Mouse (Mus musculus) liver, embryonic 16.5 days (tissue): Measurements from ENCODE around the gene Nrxn3. TPM values are rescaled to one million over a fixed set of nuclear protein-coding genes. Genes with fewer than 3 reads are reported as not detected.
A peak's percentile ranks its signal among the peaks of the same experiment; 100 is the strongest.

Source experiments
- ATAC-seq: fragments of 200-750 bp; cut with Nextera tagmentation; 2 replicates; pipeline ENCODE4 v1.8.0; 2017; ENCODE audit warnings: low read depth, mild to moderate bottlenecking, moderate number of reproducible peaks, moderate library complexity
- H3K27ac ChIP-seq: fragments of 300-500 bp; sonication (generic); 2 replicates; pipeline ENCODE4 v1.5.1; 2014; ENCODE audit warnings: mild to moderate bottlenecking, low read length
- H3K27me3 ChIP-seq: fragments of 300-500 bp; sonication (generic); 2 replicates; pipeline ENCODE4 v1.6.1; 2014; ENCODE audit warnings: low read depth, low read length, mixed read lengths; ENCODE audit not compliant: control insufficient read depth, insufficient read depth
- H3K36me3 ChIP-seq: fragments of 300-500 bp; sonication (generic); 2 replicates; pipeline ENCODE4 v1.6.1; 2014; ENCODE audit warnings: mild to moderate bottlenecking; ENCODE audit not compliant: control insufficient read depth, insufficient read depth
- H3K4me1 ChIP-seq: fragments of 300-500 bp; sonication (generic); 2 replicates; pipeline ENCODE4 v1.6.1; 2014; ENCODE audit warnings: low read depth, low read length, mixed read lengths; ENCODE audit not compliant: control insufficient read depth
- H3K4me2 ChIP-seq: fragments of 300-500 bp; sonication (generic); 2 replicates; pipeline ENCODE4 v1.6.1; 2014; ENCODE audit warnings: low read depth, low read length, mixed read lengths
- H3K4me3 ChIP-seq: fragments of 300-500 bp; sonication (generic); 2 replicates; pipeline ENCODE4 v1.5.1; 2014; ENCODE audit warnings: low read depth, mild to moderate bottlenecking, low read length
- H3K9ac ChIP-seq: fragments of 300-500 bp; sonication (generic); 2 replicates; pipeline ENCODE4 v1.6.1; 2014; ENCODE audit warnings: low read depth, low read length
- H3K9me3 ChIP-seq: fragments of 300-500 bp; sonication (generic); replicated peaks from 2 replicates; pipeline ENCODE4 v1.6.1; 2016; ENCODE audit warnings: low read length; ENCODE audit not compliant: control insufficient read depth
- WGBS: fragments of 180-500 bp; shearing (Covaris S2); extraction: QIAGEN DNeasy Blood & Tissue Kit; methylation state at CpG from one replicate; pipeline ENCODE4 v1.1.7; 2014; ENCODE audit not compliant: insufficient replicate concordance; 5-methylcytosine and 5-hydroxymethylcytosine counted together
- polyA plus RNA-seq: library from polyadenylated mRNA; unstranded; fragments of >200 nt; fragmentation: Nextera tagmentation; extraction: Ambion mirVana; gene quantifications from 2 replicates; pipeline ENCODE4 v1.2.1, GENCODE M21; 2015

Nrxn3 gene
- polyA plus RNA-seq, 1 experiment from 2014 or later = 0.25 TPM

- H3K27ac ChIP-seq = no peak overlapping the region
- H3K4me1 ChIP-seq = no peaks in the 10 kb centered on the region
- no peaks in the 10 kb centered on the region for H3K9me3 ChIP-seq
- 51% methylated on average over 2 of the region's 2 CpGs for WGBS
- H3K9ac ChIP-seq = no peak overlapping the region
- no peaks in the 10 kb centered on the region for H3K27me3 ChIP-seq
- no peak for ATAC-seq
- H3K4me3 ChIP-seq = no peak overlapping the region
- H3K36me3 ChIP-seq = no peaks in the 10 kb centered on the region
- H3K4me2 ChIP-seq = no peak overlapping the region
These were observed 253.9 kb downstream of the Nrxn3 start for GRCm38 (mm10) chr12:88976621-88977020.

- H3K9ac ChIP-seq = peak overlapping the region; percentile 64
- peak; percentile 92 for ATAC-seq
- H3K36me3 ChIP-seq = no peaks in the 10 kb centered on the region
- WGBS = 10% methylated on average over 10 of the region's 10 CpGs
- no peaks in the 10 kb centered on the region for H3K27me3 ChIP-seq
- peaks cover 43% of the 10 kb centered on the region for H3K4me1 ChIP-seq
- no peaks in the 10 kb centered on the region for H3K9me3 ChIP-seq
- peak overlapping the region; percentile 78 for H3K4me2 ChIP-seq
- H3K4me3 ChIP-seq = peak overlapping the region; percentile 43
- peak overlapping the region; percentile 98 for H3K27ac ChIP-seq
These were observed 261.1 kb downstream of the Nrxn3 start for GRCm38 (mm10) chr12:88983688-88984330.

- H3K36me3 ChIP-seq = no peaks in the 10 kb centered on the region
- H3K4me1 ChIP-seq = peaks cover 43% of the 10 kb centered on the region
- peak overlapping the region; percentile 35 for H3K9ac ChIP-seq
- no peaks in the 10 kb centered on the region for H3K9me3 ChIP-seq
- H3K4me2 ChIP-seq = peak overlapping the region; percentile 78
- peak overlapping the region; percentile 98 for H3K27ac ChIP-seq
- ATAC-seq = peak; percentile 93
- H3K27me3 ChIP-seq = no peaks in the 10 kb centered on the region
- H3K4me3 ChIP-seq = peak overlapping the region; percentile 26
- WGBS = 3% methylated on average over 8 of the region's 8 CpGs
These were observed 261.7 kb downstream of the Nrxn3 start for GRCm38 (mm10) chr12:88984375-88984774.

GRCm38 (mm10) chr12:88984804-88985203 is 262.1 kb downstream of the Nrxn3 start:
- H3K4me2 ChIP-seq = peak overlapping the region; percentile 56
- H3K27ac ChIP-seq = peak overlapping the region; percentile 98
- WGBS = 20% methylated on average over 5 of the region's 5 CpGs
- ATAC-seq = peak; percentile 30
- no peaks in the 10 kb centered on the region for H3K27me3 ChIP-seq
- H3K4me1 ChIP-seq = peaks cover 43% of the 10 kb centered on the region
- peak overlapping the region; percentile 26 for H3K4me3 ChIP-seq
- H3K36me3 ChIP-seq = no peaks in the 10 kb centered on the region
- H3K9ac ChIP-seq = peak overlapping the region; percentile 35
- H3K9me3 ChIP-seq = no peaks in the 10 kb centered on the region

GRCm38 (mm10) chr12:88987046-88987445 is 264.4 kb downstream of the Nrxn3 start:
- Histone ChIP-seq H3K9ac (no peak overlapping the region), H3K4me3 (no peak overlapping the region), H3K27me3 (no peaks in the 10 kb centered on the region), H3K36me3 (no peaks in the 10 kb centered on the region), H3K4me1 (peaks cover 43% of the 10 kb centered on the region), H3K4me2 (no peak overlapping the region), H3K9me3 (no peaks in the 10 kb centered on the region), H3K27ac (no peak overlapping the region)
- WGBS = 53% methylated on average over 4 of the region's 4 CpGs
- no peak for ATAC-seq

GRCm38 (mm10) chr12:88990753-88991152 is 268.1 kb downstream of the Nrxn3 start:
- Histone ChIP-seq H3K4me1 (peaks cover 13% of the 10 kb centered on the region), H3K4me3 (no peak overlapping the region), H3K27me3 (no peaks in the 10 kb centered on the region), H3K36me3 (no peaks in the 10 kb centered on the region), H3K4me2 (no peak overlapping the region), H3K27ac (no peak overlapping the region), H3K9me3 (no peaks in the 10 kb centered on the region), H3K9ac (no peak overlapping the region)
- no peak for ATAC-seq
- WGBS = 76% methylated on average over 5 of the region's 5 CpGs

- ATAC-seq = peak; percentile 60
- H3K9ac ChIP-seq = no peak overlapping the region
- WGBS = 2% methylated on average over 2 of the region's 2 CpGs
These were observed 269.5 kb downstream of the Nrxn3 start for GRCm38 (mm10) chr12:88992141-88992540.

GRCm38 (mm10) chr12:88993788-88994187 is 271.1 kb downstream of the Nrxn3 start:
- WGBS = 76% methylated on average over 4 of the region's 4 CpGs
- H3K4me3 ChIP-seq = no peak overlapping the region
- H3K4me1 ChIP-seq = no peaks in the 10 kb centered on the region
- H3K27me3 ChIP-seq = no peaks in the 10 kb centered on the region
- no peaks in the 10 kb centered on the region for H3K36me3 ChIP-seq
- no peak overlapping the region for H3K27ac ChIP-seq
- no peak for ATAC-seq
- H3K9me3 ChIP-seq = no peaks in the 10 kb centered on the region
- no peak overlapping the region for H3K4me2 ChIP-seq
- no peak overlapping the region for H3K9ac ChIP-seq

More at GRCm38 (mm10) chr12:88992141-88992540, 269.5 kb downstream of the Nrxn3 start:
- Histone ChIP-seq H3K4me3 (no peak overlapping the region), H3K4me2 (no peak overlapping the region), H3K9me3 (no peaks in the 10 kb centered on the region), H3K27me3 (no peaks in the 10 kb centered on the region), H3K4me1 (peaks cover 3% of the 10 kb centered on the region), H3K36me3 (no peaks in the 10 kb centered on the region), H3K27ac (no peak overlapping the region)

GRCm38 (mm10) chr12:89016436-89016835 is 293.8 kb downstream of the Nrxn3 start:
- Histone ChIP-seq H3K36me3 (no peaks in the 10 kb centered on the region), H3K4me1 (no peaks in the 10 kb centered on the region), H3K4me2 (no peak overlapping the region), H3K27ac (no peak overlapping the region), H3K9ac (no peak overlapping the region), H3K9me3 (no peaks in the 10 kb centered on the region), H3K4me3 (no peak overlapping the region), H3K27me3 (no peaks in the 10 kb centered on the region)
- ATAC-seq = no peak
- WGBS = 63% methylated on average over 1 of the region's 1 CpGs
